Mouse (Mus musculus) small intestine, adult 2 months (tissue): ENCODE data around the gene Spock2.

Source experiments
- CTCF ChIP-seq: fragments of 200-500 bp; IDR thresholded peaks from 2 replicates; pipeline ENCODE4 v1.5.1; 2012; ENCODE audit warnings: low read depth, mild to moderate bottlenecking, control low read depth, inconsistent platforms, low read length, moderate library complexity, mixed read lengths; ENCODE audit not compliant: insufficient replicate concordance, insufficient read length; ENCODE audit errors: extremely low read depth
- POLR2A ChIP-seq: fragments of 200-500 bp; IDR thresholded peaks from 2 replicates; pipeline ENCODE4 v1.6.1; 2012; ENCODE audit warnings: low read depth, mild to moderate bottlenecking, control low read depth, inconsistent platforms, low read length, moderate library complexity

- TF ChIP-seq POLR2A (no peak), CTCF (no peak)
Measured at GRCm38 (mm10) chr10:60110908-60111475, 5.0 kb downstream of the Spock2 start.
